Mouse (Mus musculus) ovary, postnatal 36 days (tissue): ENCODE measurements around the gene Spon1.

Source experiments
- DNase-seq: peaks from one replicate; pipeline ENCODE4 v3.0.0; 2022; ENCODE audit warnings: low spot score, mixed read lengths

Spon1 gene

GRCm38 (mm10) chr7:114088918-114089317 lies 323.1 kb downstream of the Spon1 start:
- DNase-seq, result no peak

GRCm38 (mm10) chr7:114090231-114090630 lies 324.4 kb downstream of the Spon1 start:
- DNase-seq, result no peak

GRCm38 (mm10) chr7:114090892-114091545 lies 325.2 kb downstream of the Spon1 start:
- DNase-seq, result no peak
